Mouse (Mus musculus) liver, postnatal 0 days (tissue): ENCODE data around the gene Serpina9.

ENCODE experiments used
- CTCF ChIP-seq: sonication (generic); IDR thresholded peaks from 2 replicates; pipeline ENCODE4 v1.5.1; 2016; ENCODE audit warnings: antibody characterized with exemption, low read depth
- EP300 ChIP-seq: IDR thresholded peaks from 2 replicates; pipeline ENCODE4 v1.6.1; 2016; ENCODE audit warnings: antibody characterized with exemption, low read depth, mild to moderate bottlenecking

- TF ChIP-seq EP300 = no peak
- TF ChIP-seq CTCF = no peak
Observed at GRCm38 (mm10) chr12:103962337-103962736, 51.2 kb downstream of the Serpina9 start.
